22 mouse cellular contexts compared by ENCODE assay signal in genomic region chr5:117163790-117164189, GRCm38 (mm10). TPM values are rescaled to one million over a fixed set of nuclear protein-coding genes. Genes with fewer than 3 reads are reported as not detected.
DNase-seq lines count a peak whose midpoint lies in the region; TF ChIP-seq lines count a peak whose summit lies in the region.
"Had no signal": no experiment of that assay in that cellular context is flagged by ENCODE, and none has a peak within 500 bp of the region (broad histone marks: within the 10 kb centered on the region; RNA-seq: fewer than 3 reads in every experiment).

No protein-coding gene starts in this region.

- no peak overlapping the region for H3K27ac ChIP-seq in layer of hippocampus, adult 2 months
- H3K27ac ChIP-seq: heart, embryonic 13.5 days; hindbrain, embryonic 10.5 days; hindbrain, embryonic 15.5 days; kidney, postnatal 0 days; limb, embryonic 13.5 days; lung, embryonic 15.5 days; midbrain, embryonic 12.5 days had no signal

- no peak for TF ChIP-seq CTCF in layer of hippocampus, adult 2 months (conservative IDR thresholded peaks at IDR 0.05)

- DNase-seq in brain, adult 2 months (ENCODE audit: low read depth, low spot score), result peak; percentile 98
- peak; percentile 94 for DNase-seq in cerebellum, adult 11 months
- DNase-seq in cerebellum, adult 9-10 months, result peak; percentile 97
- peak; percentile 96 to 98 for DNase-seq in cerebellum, postnatal 36 days
- DNase-seq in thymus, postnatal 4 days, result no peak
- no peak for DNase-seq in heart, postnatal 10 days
- no peak for DNase-seq in layer of hippocampus, adult 2 months (ENCODE audit: low spot score in 2 of 2)
- DNase-seq: adrenal gland, adult 8-10 months; B cell, adult 2 months; heart, postnatal 14 days; kidney, adult 18-20 months; kidney, postnatal 4 days; retina, postnatal 1 day; right cerebral cortex, postnatal 14 days had no signal

- intact Hi-C loops in heart, postnatal 10 days (cut with DNase I), result no loop called here

- H3K4me3 ChIP-seq in layer of hippocampus, adult 2 months, result no peak overlapping the region
- H3K4me3 ChIP-seq: erythroblast, embryonic 14.5 days; heart, embryonic 13.5 days; hindbrain, embryonic 10.5 days; hindbrain, embryonic 15.5 days; limb, embryonic 13.5 days; lung, embryonic 15.5 days; midbrain, embryonic 12.5 days had no signal

RNA-seq across cellular contexts. Expression of gene Taok3, which starts 43.9 kb away (rescaled TPM):
- total RNA-seq in heart, postnatal 10 days (2021), result 1 to 10 TPM; 9.4 to 10.0 TPM
- 10 to 100 TPM; 57.0 to 60.8 TPM for total RNA-seq in layer of hippocampus, adult 2 months (2021)

RNA-seq across cellular contexts. Expression of gene Suds3, which starts 47.9 kb away (rescaled TPM):
- total RNA-seq in heart, postnatal 10 days (2021), result 10 to 100 TPM; 63.7 to 88.5 TPM
- 100 to 1,000 TPM; 112 to 130 TPM for total RNA-seq in layer of hippocampus, adult 2 months (2021)

Comparison
In these comparisons a context has a peak if more than half of its experiments do, and no peak if none do; other contexts are left out.
1. DNase-seq: peak in brain, adult 2 months (single experiment), cerebellum, adult 11 months (single experiment), cerebellum, adult 9-10 months (single experiment) and cerebellum, postnatal 36 days (2 of 2); none in thymus, postnatal 4 days (single experiment), heart, postnatal 10 days (0 of 2) and layer of hippocampus, adult 2 months (0 of 2).
2. RNA of gene Taok3, which starts 43.9 kb away (total RNA-seq): 57.0 to 60.8 TPM in layer of hippocampus, adult 2 months; 9.4 to 10.0 TPM in heart, postnatal 10 days; every median in the first group is over 4 times any median in the second.